Mouse (Mus musculus) adrenal gland, postnatal 4 days (tissue): Measurements from ENCODE around the gene Sgta. TPM values are rescaled to one million over a fixed set of nuclear protein-coding genes. Genes with fewer than 3 reads are reported as not detected.

Experiments used
- DNase-seq, 2 experiments: peaks; one replicate each; pipeline ENCODE4 v3.0.0; 2021 to 2022; ENCODE audit warnings: low spot score in 2 of 2, mixed read lengths in 2 of 2
- total RNA-seq, 2 experiments: library from RNA; stranded (reverse); gene quantifications; 2 replicates each; pipeline ENCODE4 v1.2.3; 2021

The Sgta gene
- total RNA-seq, 2 experiments from 2014 or later, result 158 to 163 TPM

- no peak for DNase-seq
Measured at GRCm38 (mm10) chr10:81022744-81023143, 37.2 kb downstream of the Sgta start.

- no peak for DNase-seq
Measured at GRCm38 (mm10) chr10:81021547-81022110, 38.4 kb downstream of the Sgta start.

- DNase-seq, result no peak
Measured at GRCm38 (mm10) chr10:81020207-81020606, 39.8 kb downstream of the Sgta start.

- no peak for DNase-seq
Measured at GRCm38 (mm10) chr10:81019687-81020086, 40.3 kb downstream of the Sgta start.

- DNase-seq, result no peak
Measured at GRCm38 (mm10) chr10:81018326-81018725, 41.7 kb downstream of the Sgta start.

- peak in 1 of 2 experiments; percentile 44 for DNase-seq
Measured at GRCm38 (mm10) chr10:81016645-81017044, 43.3 kb downstream of the Sgta start.

- DNase-seq, result no peak
Measured at GRCm38 (mm10) chr10:81015666-81016065, 44.3 kb downstream of the Sgta start.

GRCm38 (mm10) chr10:81014393-81015384 lies 45.3 kb downstream of the Sgta start, which contains the start of gene Gng7:
Gng7 (minus strand) TSS chr10:81014945.
- peak; percentile 90 to 95 for DNase-seq

GRCm38 (mm10) chr10:81010851-81011250 lies 49.1 kb downstream of the Sgta start:
- no peak for DNase-seq

GRCm38 (mm10) chr10:81007240-81007639 lies 52.7 kb downstream of the Sgta start:
- no peak for DNase-seq

GRCm38 (mm10) chr10:81006005-81006677 lies 53.8 kb downstream of the Sgta start:
- DNase-seq, result no peak

GRCm38 (mm10) chr10:81001161-81001560 lies 58.8 kb downstream of the Sgta start:
- DNase-seq, result no peak

GRCm38 (mm10) chr10:81000197-81001062 lies 59.6 kb downstream of the Sgta start:
- no peak for DNase-seq

GRCm38 (mm10) chr10:80999362-81000196 lies 60.4 kb downstream of the Sgta start:
- DNase-seq, result peak; percentile 63 to 79

- no peak for DNase-seq
Measured at GRCm38 (mm10) chr10:80998778-80999177, 61.2 kb downstream of the Sgta start.

GRCm38 (mm10) chr10:80998021-80998420 lies 62.0 kb downstream of the Sgta start:
- no peak for DNase-seq

GRCm38 (mm10) chr10:80997332-80997731 lies 62.6 kb downstream of the Sgta start:
- no peak for DNase-seq

GRCm38 (mm10) chr10:80996501-80996900 lies 63.5 kb downstream of the Sgta start:
- no peak for DNase-seq

- DNase-seq, result peak; percentile 67 to 72
Measured at GRCm38 (mm10) chr10:80995091-80995632, 64.8 kb downstream of the Sgta start.
